Mouse (Mus musculus) bone marrow macrophage, adult 2 months (primary cell): ENCODE results near the gene Atraid. TPM values are rescaled to one million over a fixed set of nuclear protein-coding genes. Genes with fewer than 3 reads are reported as not detected.

Experiments used
- H3K27ac ChIP-seq: 2 replicates; pipeline ENCODE4 v1.5.1; 2012; ENCODE audit warnings: low read depth, low read length; ENCODE audit not compliant: insufficient read depth
- H3K4me1 ChIP-seq: 2 replicates; pipeline ENCODE4 v1.6.1; 2012; ENCODE audit warnings: low read length; ENCODE audit not compliant: control insufficient read depth, insufficient read depth
- H3K4me3 ChIP-seq: 2 replicates; pipeline ENCODE4 v1.5.1; 2012; ENCODE audit warnings: mild to moderate bottlenecking, low read length, moderate library complexity; ENCODE audit not compliant: insufficient read depth
- CTCF ChIP-seq: IDR thresholded peaks from 2 replicates; pipeline ENCODE4 v1.5.1; 2012; ENCODE audit warnings: low read depth, mild to moderate bottlenecking, low read length, moderate library complexity
- POLR2A ChIP-seq: IDR thresholded peaks from 2 replicates; pipeline ENCODE4 v1.6.1; 2012; ENCODE audit warnings: mild to moderate bottlenecking, low read depth, low read length, borderline replicate concordance
- polyA plus RNA-seq: library from polyadenylated mRNA; stranded (reverse); fragments of >200 nt; gene quantifications from 2 replicates; pipeline ENCODE4 v1.2.4, GENCODE M21; 2012; ENCODE audit not compliant: missing spikeins, insufficient read depth, insufficient read length

The Atraid gene
- polyA plus RNA-seq, 1 experiment: 114 TPM

GRCm38 (mm10) chr5:31094799-31095691 is 46.9 kb downstream of the Atraid start:
- peaks cover 2% of the 10 kb centered on the region; the same call in 1 of the 2 replicates for H3K4me1 ChIP-seq
- peak overlapping the region; percentile 50 for H3K4me3 ChIP-seq
- H3K27ac ChIP-seq: no peak overlapping the region
- TF ChIP-seq CTCF (no peak), POLR2A (no peak)

GRCm38 (mm10) chr5:31095711-31096480 is 47.8 kb downstream of the Atraid start:
- H3K27ac ChIP-seq: no peak overlapping the region
- peaks cover 2% of the 10 kb centered on the region; the same call in 1 of the 2 replicates for H3K4me1 ChIP-seq
- H3K4me3 ChIP-seq: peak overlapping the region; percentile 50
- TF ChIP-seq POLR2A: no peak
- TF ChIP-seq CTCF: no peak

Other genes starting within 250 kb of the Atraid start
- 22.6 and 27.8 TPM in 2 replicates for gene Mapre3, start 233.7 kb upstream of the Atraid start, polyA plus RNA-seq
- 43.0 and 57.9 TPM in 2 replicates for gene Tmem214, start 180.3 kb upstream of the Atraid start, polyA plus RNA-seq
- gene Agbl5, start 159.6 kb upstream of the Atraid start, polyA plus RNA-seq: 5.8 and 6.5 TPM in 2 replicates
- gene Ost4, start 140.5 kb upstream of the Atraid start, polyA plus RNA-seq: 317 and 358 TPM in 2 replicates
- gene Emilin1, start 134.9 kb upstream of the Atraid start, polyA plus RNA-seq: 29.1 and 37.2 TPM in 2 replicates
- 29.8 and 38.9 TPM in 2 replicates for gene Khk, start 126.9 kb upstream of the Atraid start, polyA plus RNA-seq
- gene Cgref1, start 102.7 kb upstream of the Atraid start, polyA plus RNA-seq: not detected in 2 replicates
- 131 and 140 TPM in 2 replicates for gene Preb, start 88.0 kb upstream of the Atraid start, polyA plus RNA-seq
- gene Tcf23, start 79.7 kb upstream of the Atraid start, polyA plus RNA-seq: not detected in 2 replicates
- gene Slc5a6, start 612 bp downstream of the Atraid start, polyA plus RNA-seq: 5.5 and 7.5 TPM in 2 replicates
- 4.2 and 4.6 TPM in 2 replicates for gene Cad, start 6.5 kb downstream of the Atraid start, polyA plus RNA-seq
- gene Dnajc5g, start 58.0 kb downstream of the Atraid start, polyA plus RNA-seq: not detected in 2 replicates
- gene Slc30a3, start 59.9 kb downstream of the Atraid start, polyA plus RNA-seq: not detected in 2 replicates
- gene Trim54, start 68.4 kb downstream of the Atraid start, polyA plus RNA-seq: not detected in 2 replicates
- not detected in 2 replicates for gene Ucn, start 90.5 kb downstream of the Atraid start, polyA plus RNA-seq
- gene Mpv17, start 105.9 kb downstream of the Atraid start, polyA plus RNA-seq: 75.0 and 75.3 TPM in 2 replicates
- 0.93 and 2.7 TPM in 2 replicates for gene Gm29609, start 131.6 kb downstream of the Atraid start, polyA plus RNA-seq
- 80.4 and 90.2 TPM in 2 replicates for gene Gtf3c2, start 131.8 kb downstream of the Atraid start, polyA plus RNA-seq
- gene Snx17, start 144.9 kb downstream of the Atraid start, polyA plus RNA-seq: 80.3 and 85.8 TPM in 2 replicates
- 28.3 and 28.9 TPM in 2 replicates for gene Eif2b4, start 145.1 kb downstream of the Atraid start, polyA plus RNA-seq
- 32.3 and 33.1 TPM in 2 replicates for gene Zfp513, start 154.0 kb downstream of the Atraid start, polyA plus RNA-seq
- gene Ppm1g, start 172.4 kb downstream of the Atraid start, polyA plus RNA-seq: 61.2 and 67.7 TPM in 2 replicates
- 84.1 and 85.8 TPM in 2 replicates for gene Nrbp1, start 192.6 kb downstream of the Atraid start, polyA plus RNA-seq
- not detected in 2 replicates for gene Gm9970, start 192.9 kb downstream of the Atraid start, polyA plus RNA-seq
- gene Krtcap3, start 203.4 kb downstream of the Atraid start, polyA plus RNA-seq: 4.6 and 8.3 TPM in 2 replicates
- gene Ift172, start 242.8 kb downstream of the Atraid start, polyA plus RNA-seq: 36.9 and 45.0 TPM in 2 replicates
- gene Fndc4, start 247.8 kb downstream of the Atraid start, polyA plus RNA-seq: not detected in 2 replicates
- not detected in 2 replicates for gene Gckr, start 249.1 kb downstream of the Atraid start, polyA plus RNA-seq